Mouse (Mus musculus) neural tube, embryonic 12.5 days (tissue): Measurements from ENCODE around the gene Lrrc8e. TPM values are rescaled to one million over a fixed set of nuclear protein-coding genes. Genes with fewer than 3 reads are reported as not detected.
A peak's percentile ranks its signal among the peaks of the same experiment; 100 is the strongest.

Experiments used
- ATAC-seq: fragments of 200-750 bp; cut with Nextera tagmentation; 2 replicates; pipeline ENCODE4 v1.8.0; 2017; ENCODE audit warnings: low read depth, mild to moderate bottlenecking, moderate TSS enrichment, moderate library complexity; ENCODE audit not compliant: low FRiP score
- H3K27ac ChIP-seq: fragments of 300-500 bp; sonication (generic); 2 replicates; pipeline ENCODE4 v1.5.1; 2016
- H3K27me3 ChIP-seq: fragments of 300-500 bp; sonication (generic); replicated peaks from 2 replicates; pipeline ENCODE4 v1.6.1; 2016; ENCODE audit warnings: mild to moderate bottlenecking
- H3K36me3 ChIP-seq: fragments of 300-500 bp; sonication (generic); 2 replicates; pipeline ENCODE4 v1.6.1; 2016; ENCODE audit warnings: mild to moderate bottlenecking
- H3K4me1 ChIP-seq: fragments of 300-500 bp; sonication (generic); 2 replicates; pipeline ENCODE4 v1.6.1; 2016
- H3K4me2 ChIP-seq: fragments of 300-500 bp; sonication (generic); replicated peaks from 2 replicates; pipeline ENCODE4 v1.6.1; 2016; ENCODE audit warnings: mild to moderate bottlenecking
- H3K4me3 ChIP-seq: fragments of 300-500 bp; sonication (generic); 2 replicates; pipeline ENCODE4 v1.5.1; 2016
- H3K9ac ChIP-seq: fragments of 300-500 bp; sonication (generic); 2 replicates; pipeline ENCODE4 v1.6.1; 2016; ENCODE audit warnings: mild to moderate bottlenecking
- H3K9me3 ChIP-seq: fragments of 300-500 bp; sonication (generic); 2 replicates; pipeline ENCODE4 v1.6.1; 2016; ENCODE audit warnings: mild to moderate bottlenecking
- WGBS: fragments of 180-500 bp; shearing (Covaris S2); methylation state at CpG from one replicate; pipeline ENCODE4 v1.1.7; 2016; 5-methylcytosine and 5-hydroxymethylcytosine counted together
- polyA plus RNA-seq: library from polyadenylated mRNA; unstranded; fragments of >200 nt; fragmentation: Nextera tagmentation; extraction: Ambion mirVana; gene quantifications from 2 replicates; pipeline ENCODE4 v1.2.1, GENCODE M21; 2016

The Lrrc8e gene
- 0.05 and 0.08 TPM in 2 replicates for polyA plus RNA-seq

DNA sequence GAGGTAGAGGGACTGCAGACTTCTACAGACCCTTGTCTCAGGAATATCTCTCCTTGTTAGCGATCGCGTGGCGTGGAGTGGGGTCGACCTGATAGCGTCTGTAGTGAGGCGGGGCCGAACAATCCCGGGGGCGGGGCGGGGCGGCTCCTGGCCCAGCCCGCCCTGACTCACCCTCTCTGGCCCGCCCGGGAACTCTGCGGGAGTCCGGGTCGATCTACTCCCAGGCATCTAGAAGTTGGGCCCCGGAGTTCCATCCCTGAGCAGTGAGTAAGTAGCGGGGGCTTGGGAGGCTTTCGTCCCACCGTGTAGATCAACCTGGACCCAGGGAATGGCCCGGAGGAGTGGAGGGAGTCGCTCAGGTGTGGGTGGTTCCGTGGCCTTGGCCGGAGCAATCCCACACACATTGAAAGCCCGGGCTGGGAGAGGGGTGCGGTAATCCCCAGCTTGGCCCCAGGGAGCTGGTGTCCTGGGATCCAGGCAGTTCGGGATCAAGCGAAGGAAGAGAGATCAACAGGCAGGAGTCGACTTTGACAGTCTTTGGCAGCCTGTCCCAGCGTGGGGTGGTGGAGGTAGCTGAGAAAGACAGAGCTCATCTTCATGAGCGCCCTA lies at the start of gene Lrrc8e:
TSS of gene Lrrc8e (plus strand) at position 89 of the 609 bp plus-strand sequence.
- H3K9me3 ChIP-seq: no peaks in the 10 kb centered on the region
- H3K4me1 ChIP-seq: peaks cover 6% of the 10 kb centered on the region
- peaks cover 25% of the 10 kb centered on the region for H3K27me3 ChIP-seq
- no peaks in the 10 kb centered on the region for H3K36me3 ChIP-seq
- H3K9ac ChIP-seq: no peak within 1 kb of the TSS
- no peak within 1 kb of the TSS for H3K27ac ChIP-seq
- WGBS: 6% methylated on average over 33 of the region's 33 CpGs
- peak within 1 kb of the TSS; percentile 51 for H3K4me2 ChIP-seq
- H3K4me3 ChIP-seq: 0 out of 2 replicates have a peak within 1 kb of the TSS, but pooled peaks have one; percentile 7
- ATAC-seq: no peak

- Histone ChIP-seq H3K4me2 (no peak overlapping the region), H3K4me1 (no peaks in the 10 kb centered on the region), H3K4me3 (no peak overlapping the region), H3K36me3 (peaks cover 45% of the 10 kb centered on the region), H3K9ac (no peak overlapping the region), H3K27me3 (no peaks in the 10 kb centered on the region), H3K27ac (no peak overlapping the region), H3K9me3 (no peaks in the 10 kb centered on the region)
- WGBS: 83% methylated on average over 8 of the region's 8 CpGs
- ATAC-seq: no peak
Measured at GRCm38 (mm10) chr8:4183409-4183808, 43.2 kb upstream of the Lrrc8e start.

DNA sequence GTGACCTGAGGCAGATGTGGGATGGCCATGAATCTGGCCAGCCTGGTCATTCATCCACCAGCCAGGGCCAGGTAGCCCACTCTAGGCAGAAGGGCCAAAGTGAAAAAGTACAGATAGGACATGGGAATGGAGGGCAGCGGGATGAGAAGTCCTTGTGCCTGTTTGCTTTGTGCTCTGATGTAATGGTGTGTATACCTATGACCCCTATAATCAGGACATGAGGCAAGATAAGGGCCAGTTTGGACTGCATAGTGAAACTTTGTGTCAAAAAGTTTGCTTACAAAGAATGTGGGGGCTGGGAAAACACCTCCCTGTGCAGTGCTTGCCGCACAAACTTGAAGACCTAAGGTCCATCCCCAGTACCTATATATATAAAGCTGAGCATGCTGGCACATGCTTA lies 40.5 kb upstream of the Lrrc8e start:
- Histone ChIP-seq H3K9ac (no peak overlapping the region), H3K4me3 (no peak overlapping the region), H3K27ac (no peak overlapping the region), H3K4me2 (no peak overlapping the region), H3K27me3 (no peaks in the 10 kb centered on the region), H3K9me3 (no peaks in the 10 kb centered on the region), H3K4me1 (no peaks in the 10 kb centered on the region), H3K36me3 (peaks cover 62% of the 10 kb centered on the region)
- 92% methylated on average over 2 of the region's 2 CpGs for WGBS
- ATAC-seq: no peak

DNA sequence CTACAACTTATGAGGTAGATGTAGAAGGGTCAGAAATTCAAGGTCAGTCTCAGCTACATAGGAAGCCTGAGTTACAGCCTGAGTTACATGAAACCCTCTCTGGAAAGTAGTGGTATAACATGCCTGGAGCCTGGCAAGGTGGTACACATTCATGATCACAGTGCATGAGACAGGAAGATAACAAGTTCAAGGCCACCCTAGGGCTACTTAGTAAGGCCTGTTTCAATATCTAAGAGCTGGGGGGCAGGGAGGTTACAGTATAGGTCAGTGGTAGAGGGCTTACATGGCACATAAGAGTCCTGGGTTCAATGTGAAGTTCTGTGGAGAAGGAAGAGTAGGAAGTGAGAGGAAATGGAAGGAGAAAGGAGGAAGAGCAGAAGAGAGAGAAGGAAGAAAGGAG lies 38.0 kb upstream of the Lrrc8e start:
- peaks cover 68% of the 10 kb centered on the region for H3K36me3 ChIP-seq
- H3K27ac ChIP-seq: no peak overlapping the region
- no peak overlapping the region for H3K4me2 ChIP-seq
- no peaks in the 10 kb centered on the region for H3K27me3 ChIP-seq
- H3K4me3 ChIP-seq: no peak overlapping the region
- no peaks in the 10 kb centered on the region for H3K9me3 ChIP-seq
- ATAC-seq: no peak
- no peak overlapping the region for H3K9ac ChIP-seq
- H3K4me1 ChIP-seq: peaks cover 17% of the 10 kb centered on the region

GRCm38 (mm10) chr8:4189031-4189722 lies 37.5 kb upstream of the Lrrc8e start:
- no peak overlapping the region for H3K27ac ChIP-seq

GRCm38 (mm10) chr8:4192305-4192704 lies 34.3 kb upstream of the Lrrc8e start:
- Histone ChIP-seq H3K9me3 (no peaks in the 10 kb centered on the region), H3K27ac (no peak overlapping the region; the same call in 1 of the 2 replicates), H3K27me3 (no peaks in the 10 kb centered on the region), H3K4me2 (no peak overlapping the region), H3K9ac (no peak overlapping the region), H3K36me3 (peaks cover 42% of the 10 kb centered on the region), H3K4me1 (peaks cover 18% of the 10 kb centered on the region), H3K4me3 (no peak overlapping the region)
- peak; percentile 71 for ATAC-seq
- WGBS: 39% methylated on average over 5 of the region's 5 CpGs

More at GRCm38 (mm10) chr8:4189031-4189722, 37.5 kb upstream of the Lrrc8e start:
- ATAC-seq: no peak
- Histone ChIP-seq H3K27me3 (no peaks in the 10 kb centered on the region), H3K4me3 (no peak overlapping the region), H3K9me3 (no peaks in the 10 kb centered on the region), H3K9ac (no peak overlapping the region), H3K36me3 (peaks cover 65% of the 10 kb centered on the region), H3K4me1 (peaks cover 18% of the 10 kb centered on the region), H3K4me2 (no peak overlapping the region)
- WGBS: 26% methylated on average over 3 of the region's 3 CpGs

- Histone ChIP-seq H3K9me3 (no peaks in the 10 kb centered on the region), H3K4me2 (peak overlapping the region; percentile 37), H3K9ac (no peak overlapping the region), H3K36me3 (peaks cover 40% of the 10 kb centered on the region), H3K27me3 (no peaks in the 10 kb centered on the region), H3K4me1 (peaks cover 18% of the 10 kb centered on the region), H3K4me3 (no peak overlapping the region; the same call in 1 of the 2 replicates), H3K27ac (peak overlapping the region; percentile 57; the same call in 1 of the 2 replicates)
- WGBS: 3% methylated on average over 18 of the region's 18 CpGs
- peak; percentile 86 for ATAC-seq
Measured at GRCm38 (mm10) chr8:4192807-4193587, 33.6 kb upstream of the Lrrc8e start.

- H3K4me3 ChIP-seq: no peak overlapping the region; the same call in 1 of the 2 replicates
- peaks cover 18% of the 10 kb centered on the region for H3K4me1 ChIP-seq
- H3K27me3 ChIP-seq: no peaks in the 10 kb centered on the region
- no peak overlapping the region for H3K9ac ChIP-seq
- H3K4me2 ChIP-seq: peak overlapping the region; percentile 37
- no peak overlapping the region for H3K27ac ChIP-seq
- no peaks in the 10 kb centered on the region for H3K9me3 ChIP-seq
- 49% methylated on average over 7 of the region's 7 CpGs for WGBS
- H3K36me3 ChIP-seq: peaks cover 38% of the 10 kb centered on the region
- peak; percentile 7; the same call in 1 of the 2 replicates for ATAC-seq
Measured at GRCm38 (mm10) chr8:4193588-4193894, 33.1 kb upstream of the Lrrc8e start.

DNA sequence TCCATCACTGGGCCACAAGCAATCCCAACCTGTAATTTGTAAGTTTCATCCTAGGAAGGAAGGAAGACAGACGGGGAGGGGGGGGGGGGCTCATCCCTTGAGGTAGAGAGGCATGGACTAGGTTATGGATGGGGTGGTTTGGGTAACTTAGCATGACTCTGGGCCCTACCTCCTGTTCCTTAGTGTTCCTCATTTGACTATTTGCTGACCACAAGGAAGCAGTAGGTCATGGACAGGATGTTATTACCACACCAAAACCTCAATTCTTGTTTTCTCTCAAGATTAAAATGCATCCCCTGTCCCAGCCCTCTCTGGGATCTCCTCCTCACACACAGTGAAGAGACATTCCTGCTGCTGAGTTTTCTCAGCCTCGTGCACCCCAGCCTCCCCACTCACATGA lies 25.3 kb upstream of the Lrrc8e start:
- WGBS: 52% methylated on average over 2 of the region's 2 CpGs
- ATAC-seq: no peak
- Histone ChIP-seq H3K36me3 (peaks cover 62% of the 10 kb centered on the region), H3K4me3 (no peak overlapping the region), H3K9me3 (no peaks in the 10 kb centered on the region), H3K27me3 (peaks cover 27% of the 10 kb centered on the region), H3K27ac (no peak overlapping the region), H3K4me2 (no peak overlapping the region), H3K4me1 (peaks cover 7% of the 10 kb centered on the region; the same call in 1 of the 2 replicates), H3K9ac (no peak overlapping the region)

- H3K4me2 ChIP-seq: no peak overlapping the region; the same call in 1 of the 2 replicates
- 13% methylated on average over 38 of the region's 38 CpGs for WGBS
- H3K4me3 ChIP-seq: no peak overlapping the region
- 0 out of 2 replicates have a peak overlapping the region, but pooled peaks have one; percentile 3 for H3K9ac ChIP-seq
- no peak for ATAC-seq
- H3K27ac ChIP-seq: no peak overlapping the region
- H3K9me3 ChIP-seq: no peaks in the 10 kb centered on the region
- H3K27me3 ChIP-seq: peaks cover 42% of the 10 kb centered on the region
- H3K4me1 ChIP-seq: peaks cover 20% of the 10 kb centered on the region; the same call in 1 of the 2 replicates
- peaks cover 69% of the 10 kb centered on the region for H3K36me3 ChIP-seq
Measured at GRCm38 (mm10) chr8:4205246-4206123, 21.1 kb upstream of the Lrrc8e start.

DNA sequence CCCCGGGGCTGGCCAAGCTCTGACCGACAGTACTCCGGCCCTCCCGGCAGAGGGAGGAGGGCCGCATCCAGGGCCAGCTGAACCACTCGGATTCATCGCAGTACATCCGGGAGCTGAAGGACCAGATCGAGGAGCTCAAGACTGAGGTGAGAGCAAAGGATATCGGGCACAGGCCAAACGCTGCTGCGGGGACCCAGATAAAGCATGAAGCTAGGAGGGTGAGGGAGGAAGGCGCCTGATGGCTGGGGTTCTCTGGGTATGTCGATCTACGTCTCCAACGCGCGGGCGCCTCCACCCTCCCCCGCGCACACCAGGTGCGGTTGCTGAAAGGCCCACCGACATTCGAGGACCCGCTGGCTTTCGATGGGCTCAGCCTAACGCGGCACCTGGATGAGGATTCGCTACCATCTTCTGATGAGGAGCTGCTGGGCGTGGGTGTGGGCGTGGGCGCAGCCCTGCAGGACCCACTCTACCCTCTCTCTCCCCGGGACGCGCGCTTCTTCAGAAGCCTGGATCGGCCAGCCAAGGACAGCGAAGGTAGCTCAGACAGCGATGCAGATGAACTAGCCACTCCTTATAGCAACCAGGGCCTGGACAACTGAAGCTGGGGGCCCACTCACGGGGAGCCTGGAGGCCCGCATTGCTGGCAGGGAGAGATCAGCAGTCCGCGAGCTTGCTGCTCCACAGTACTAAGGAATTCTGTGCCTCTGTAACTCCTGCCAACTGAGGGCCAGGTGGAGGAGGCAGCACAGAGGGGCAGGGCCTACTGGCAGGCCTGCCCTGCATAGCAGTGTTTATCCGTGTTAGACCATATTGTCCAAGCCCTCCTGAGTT lies 20.2 kb upstream of the Lrrc8e start:
- no peak overlapping the region; the same call in 1 of the 2 replicates for H3K4me2 ChIP-seq
- no peak overlapping the region for H3K9ac ChIP-seq
- 10% methylated on average over 44 of the region's 44 CpGs for WGBS
- peaks cover 23% of the 10 kb centered on the region; the same call in 1 of the 2 replicates for H3K4me1 ChIP-seq
- no peak overlapping the region for H3K4me3 ChIP-seq
- no peak overlapping the region for H3K27ac ChIP-seq
- H3K36me3 ChIP-seq: peaks cover 74% of the 10 kb centered on the region
- 0 out of 2 replicates have a peak, but pooled peaks have one; percentile 8 for ATAC-seq
- peaks cover 42% of the 10 kb centered on the region for H3K27me3 ChIP-seq
- H3K9me3 ChIP-seq: no peaks in the 10 kb centered on the region
